In the genomic region with DNA sequence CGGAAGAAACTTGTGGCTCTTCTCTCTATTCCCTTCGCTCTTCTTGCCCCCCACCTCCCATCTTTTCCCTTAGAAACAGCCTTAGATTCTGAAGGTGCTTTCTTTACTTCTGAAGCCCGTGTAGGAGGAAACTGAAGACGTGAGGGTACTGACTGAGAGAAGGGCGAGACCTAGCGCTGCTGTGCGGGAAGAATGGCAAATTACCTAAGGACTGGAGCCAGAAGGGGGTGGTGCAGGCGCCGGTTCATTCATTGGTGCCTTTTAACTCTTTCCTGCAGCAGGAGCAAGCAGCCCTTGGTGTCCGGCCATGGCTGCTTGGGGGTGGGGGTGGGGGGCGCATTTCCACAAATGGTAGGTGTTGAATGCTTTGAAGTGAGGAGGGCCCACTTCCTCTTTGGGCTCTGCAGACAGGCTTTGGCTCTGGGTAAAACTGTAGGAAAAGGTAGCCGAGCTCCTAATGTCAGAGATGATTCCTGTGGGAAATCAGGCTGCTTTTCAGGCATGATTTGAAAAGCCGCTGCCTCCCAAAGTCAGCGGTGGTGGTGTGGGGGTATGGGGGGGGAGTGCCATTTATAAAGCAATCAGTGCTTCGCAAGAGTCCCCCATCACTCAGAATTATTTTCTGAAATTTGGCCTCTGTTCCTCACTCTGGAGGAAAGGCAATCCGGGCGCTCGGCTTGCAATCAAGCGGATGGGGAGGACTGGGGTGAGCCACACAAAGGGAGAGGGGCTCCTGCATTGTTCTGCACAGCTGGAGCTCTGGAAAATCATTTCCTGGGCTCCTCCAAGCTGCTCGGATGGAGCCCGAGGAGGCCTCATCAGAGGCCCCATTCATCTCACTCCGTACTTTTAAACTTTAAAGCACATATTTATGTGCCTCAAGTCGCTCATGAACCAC, we compare ENCODE assay signal across 12 mouse cellular contexts. TPM values are rescaled to one million over a fixed set of nuclear protein-coding genes. Genes with fewer than 3 reads are reported as not detected.
DNase-seq lines count a peak whose midpoint lies in the region; ATAC-seq lines count a peak whose summit lies in the region.
"Had no signal": no experiment of that assay in that cellular context is flagged by ENCODE, and none has a peak within 500 bp of the region (broad histone marks: within the 10 kb centered on the region; RNA-seq: fewer than 3 reads in every experiment).

No protein-coding gene starts in this region.

- no peaks in the 10 kb centered on the region for H3K36me3 ChIP-seq in embryonic facial prominence, embryonic 11.5 days (replicated peaks; ENCODE audit: control insufficient read depth, insufficient read depth, low read depth, low read length)
- no peaks in the 10 kb centered on the region for H3K36me3 ChIP-seq in hindbrain, embryonic 14.5 days (replicated peaks; ENCODE audit: control insufficient read depth, insufficient read depth)
- H3K36me3 ChIP-seq in midbrain, embryonic 15.5 days (replicated peaks): no peaks in the 10 kb centered on the region

- 0 out of 2 replicates have a peak overlapping the region, but pooled peaks have one; percentile 3 for H3K9ac ChIP-seq in embryonic facial prominence, embryonic 11.5 days (replicated peaks; ENCODE audit: low read length)
- peak overlapping the region; percentile 3 for H3K9ac ChIP-seq in hindbrain, embryonic 14.5 days
- H3K9ac ChIP-seq in midbrain, embryonic 15.5 days: no peak overlapping the region

- H3K27ac ChIP-seq in embryonic facial prominence, embryonic 11.5 days (replicated peaks; ENCODE audit: low read depth, low read length): no peak overlapping the region; the same call in 1 of the 2 replicates
- H3K27ac ChIP-seq in hindbrain, embryonic 14.5 days: peak overlapping the region; percentile 77
- peak overlapping the region; percentile 67 for H3K27ac ChIP-seq in midbrain, embryonic 15.5 days

- ATAC-seq in embryonic facial prominence, embryonic 11.5 days (replicated peaks; ENCODE audit: insufficient number of reproducible peaks, low FRiP score, low TSS enrichment, low read depth): no peak
- 0 out of 2 replicates have a peak, but pooled peaks have one; percentile 68 for ATAC-seq in hindbrain, embryonic 14.5 days (ENCODE audit: low FRiP score)
- ATAC-seq in midbrain, embryonic 15.5 days (replicated peaks): peak; percentile 60; the same call in 1 of the 2 replicates

- H3K4me1 ChIP-seq in embryonic facial prominence, embryonic 11.5 days (ENCODE audit: control insufficient read depth, insufficient read depth, low read length): no peaks in the 10 kb centered on the region
- H3K4me1 ChIP-seq in hindbrain, embryonic 14.5 days (replicated peaks; ENCODE audit: control insufficient read depth, insufficient read depth, low read length): peaks cover 21% of the 10 kb centered on the region
- peaks cover 20% of the 10 kb centered on the region for H3K4me1 ChIP-seq in midbrain, embryonic 15.5 days

- peak overlapping the region; percentile 19 for H3K4me2 ChIP-seq in embryonic facial prominence, embryonic 11.5 days (ENCODE audit: low read depth, low read length)
- H3K4me2 ChIP-seq in hindbrain, embryonic 14.5 days (replicated peaks): peak overlapping the region; percentile 31
- H3K4me2 ChIP-seq in midbrain, embryonic 15.5 days: peak overlapping the region; percentile 31

- no peak overlapping the region for H3K4me3 ChIP-seq in embryonic facial prominence, embryonic 11.5 days (ENCODE audit: low read depth, low read length)
- H3K4me3 ChIP-seq in hindbrain, embryonic 14.5 days (replicated peaks; ENCODE audit: low read length): no peak overlapping the region
- no peak overlapping the region for H3K4me3 ChIP-seq in midbrain, embryonic 15.5 days

- 4% methylated on average over 23 of the region's 23 CpGs for WGBS in embryonic facial prominence, embryonic 11.5 days
- 3% methylated on average over 23 of the region's 23 CpGs for WGBS in hindbrain, embryonic 14.5 days
- 3% methylated on average over 23 of the region's 23 CpGs for WGBS in midbrain, embryonic 15.5 days

- no peaks in the 10 kb centered on the region for H3K9me3 ChIP-seq in embryonic facial prominence, embryonic 11.5 days (replicated peaks; ENCODE audit: control insufficient read depth, low read length)
- H3K9me3 ChIP-seq in hindbrain, embryonic 14.5 days (ENCODE audit: control insufficient read depth, low read length): no peaks in the 10 kb centered on the region
- no peaks in the 10 kb centered on the region for H3K9me3 ChIP-seq in midbrain, embryonic 15.5 days
- H3K9me3 ChIP-seq: G1E had no signal

- peak; percentile 54 for DNase-seq in ZHBTc4 (ENCODE audit: low read depth, low spot score)
- peak; percentile 48 for DNase-seq in embryonic facial prominence, embryonic 11.5 days (ENCODE audit: low spot score)
- DNase-seq in hindbrain, embryonic 14.5 days (ENCODE audit: low spot score): peak; percentile 55
- DNase-seq in adrenal gland, adult 18-20 months (ENCODE audit: low spot score in 2 of 2): no peak
- DNase-seq in spleen, postnatal 4 days (ENCODE audit: low spot score in 2 of 2): no peak
- DNase-seq in spleen, postnatal 36 days (ENCODE audit: low spot score in 2 of 2): no peak
- DNase-seq: heart, adult 18-20 months; kidney, adult 9 months; right cerebral cortex, postnatal 4 days; thymus, postnatal 36 days had no signal

- H3K27me3 ChIP-seq in embryonic facial prominence, embryonic 11.5 days (ENCODE audit: control insufficient read depth, insufficient read depth, low read length): no peaks in the 10 kb centered on the region
- H3K27me3 ChIP-seq in hindbrain, embryonic 14.5 days (ENCODE audit: control insufficient read depth, insufficient read depth, low read length): no peaks in the 10 kb centered on the region
- no peaks in the 10 kb centered on the region for H3K27me3 ChIP-seq in midbrain, embryonic 15.5 days (replicated peaks)

RNA-seq across cellular contexts. Expression of a gene that starts 53.4 kb away (rescaled TPM):
- polyA plus RNA-seq in embryonic facial prominence, embryonic 11.5 days (2014; fragmentation: Nextera tagmentation; extraction: Ambion mirVana): 27.9 and 28.5 TPM in 2 replicates
- polyA plus RNA-seq in hindbrain, embryonic 14.5 days (2014; fragmentation: Nextera tagmentation; extraction: Ambion mirVana): 15.6 and 17.3 TPM in 2 replicates
- 17.4 and 19.5 TPM in 2 replicates for polyA plus RNA-seq in midbrain, embryonic 15.5 days (2015; fragmentation: Nextera tagmentation; extraction: Ambion mirVana)
- 10 to 100 TPM; 17.8 to 18.9 TPM for total RNA-seq in adrenal gland, adult 18-20 months (2021)

RNA-seq across cellular contexts. Expression of a gene that starts 53.4 kb away (rescaled TPM):
- 59.2 and 62.7 TPM in 2 replicates for polyA plus RNA-seq in embryonic facial prominence, embryonic 11.5 days (2014; fragmentation: Nextera tagmentation; extraction: Ambion mirVana)
- polyA plus RNA-seq in hindbrain, embryonic 14.5 days (2014; fragmentation: Nextera tagmentation; extraction: Ambion mirVana): 30.8 and 34.9 TPM in 2 replicates
- 34.7 and 36.6 TPM in 2 replicates for polyA plus RNA-seq in midbrain, embryonic 15.5 days (2015; fragmentation: Nextera tagmentation; extraction: Ambion mirVana)
- total RNA-seq in adrenal gland, adult 18-20 months (2021): 10 to 100 TPM; 28.6 to 35.3 TPM

Comparison
In these comparisons a context has a peak if more than half of its experiments do, and no peak if none do; other contexts are left out.
1. DNase-seq: peak in ZHBTc4 (single experiment), embryonic facial prominence, embryonic 11.5 days (single experiment) and hindbrain, embryonic 14.5 days (single experiment); none in adrenal gland, adult 18-20 months (0 of 2), spleen, postnatal 4 days (0 of 2) and spleen, postnatal 36 days (0 of 2).
2. Peak in every context shown above with its lines, with median percentiles within 50 percentile points of each other: H3K4me2 ChIP-seq.